Mouse (Mus musculus) kidney, postnatal 0 days (tissue): ENCODE results near the gene Prmt1. TPM values are rescaled to one million over a fixed set of nuclear protein-coding genes. Genes with fewer than 3 reads are reported as not detected.

Source experiments
- ATAC-seq: fragments of 200-750 bp; cut with Nextera tagmentation; replicated peaks from 2 replicates; pipeline ENCODE4 v1.8.0; 2017; ENCODE audit warnings: low read depth, moderate number of reproducible peaks, moderate TSS enrichment, moderate library complexity; ENCODE audit not compliant: low FRiP score
- DNase-seq: peaks from one replicate; pipeline ENCODE4 v3.0.0-alpha.2; 2016; ENCODE audit warnings: low spot score
- H3K27ac ChIP-seq: fragments of 300-500 bp; sonication (generic); 2 replicates; pipeline ENCODE4 v1.5.1; 2014; ENCODE audit warnings: mild to moderate bottlenecking
- H3K27me3 ChIP-seq: fragments of 300-500 bp; sonication (generic); 2 replicates; pipeline ENCODE4 v1.6.1; 2014; ENCODE audit warnings: low read length, mixed read lengths; ENCODE audit not compliant: insufficient read depth
- H3K36me3 ChIP-seq: fragments of 300-500 bp; sonication (generic); 2 replicates; pipeline ENCODE4 v1.6.1; 2014; ENCODE audit warnings: low read length, mixed read lengths; ENCODE audit not compliant: insufficient read depth
- H3K4me1 ChIP-seq: fragments of 300-500 bp; sonication (generic); replicated peaks from 2 replicates; pipeline ENCODE4 v1.6.1; 2014; ENCODE audit warnings: antibody characterized with exemption, low read length, mixed read lengths; ENCODE audit not compliant: insufficient read depth
- H3K4me2 ChIP-seq: fragments of 300-500 bp; sonication (generic); 2 replicates; pipeline ENCODE4 v1.6.1; 2014; ENCODE audit warnings: mild to moderate bottlenecking, low read length, moderate library complexity, mixed read lengths
- H3K4me3 ChIP-seq: fragments of 300-500 bp; sonication (generic); replicated peaks from 2 replicates; pipeline ENCODE4 v1.5.1; 2014; ENCODE audit warnings: low read depth, low read length
- H3K9ac ChIP-seq: fragments of 300-500 bp; sonication (generic); 2 replicates; pipeline ENCODE4 v1.6.1; 2014; ENCODE audit warnings: low read depth, low read length
- H3K9me3 ChIP-seq: fragments of 300-500 bp; sonication (generic); replicated peaks from 2 replicates; pipeline ENCODE4 v1.6.1; 2016; ENCODE audit warnings: low read length, inconsistent platforms, mixed read lengths
- CTCF ChIP-seq: IDR thresholded peaks from 2 replicates; pipeline ENCODE4 v1.5.1; 2016; ENCODE audit warnings: antibody characterized with exemption, low read depth, mild to moderate bottlenecking, moderate library complexity
- WGBS: fragments of 180-500 bp; shearing (Covaris S2); extraction: QIAGEN DNeasy Blood & Tissue Kit; methylation state at CpG from one replicate; pipeline ENCODE4 v1.1.7; 2014; 5-methylcytosine and 5-hydroxymethylcytosine counted together
- polyA plus RNA-seq: library from polyadenylated mRNA; unstranded; fragments of >200 nt; fragmentation: Nextera tagmentation; extraction: Ambion mirVana; gene quantifications from 2 replicates; pipeline ENCODE4 v1.2.1, GENCODE M21; 2015

The Prmt1 gene
- polyA plus RNA-seq, 1 experiment from 2014 or later: 414 TPM

DNA sequence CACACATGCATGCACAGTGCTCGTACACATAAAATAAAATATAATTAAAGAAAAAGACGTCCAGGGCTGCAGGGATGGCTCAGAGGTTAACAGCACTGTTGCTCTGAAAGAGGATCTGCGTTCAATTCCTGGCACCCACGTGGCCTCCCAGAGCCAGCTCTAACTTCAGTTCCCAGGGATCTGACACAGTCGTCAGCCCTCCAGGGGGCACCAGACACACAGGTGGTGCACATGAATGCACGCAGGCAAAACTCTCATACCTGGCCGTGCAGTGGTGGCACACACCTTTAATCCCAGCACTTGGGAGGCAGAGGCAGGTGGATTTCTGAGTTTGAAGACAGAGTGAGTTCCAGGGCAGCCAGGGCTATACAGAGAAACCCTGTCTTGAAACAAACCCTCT lies 20.4 kb downstream of the Prmt1 start:
- no peak for ATAC-seq

DNA sequence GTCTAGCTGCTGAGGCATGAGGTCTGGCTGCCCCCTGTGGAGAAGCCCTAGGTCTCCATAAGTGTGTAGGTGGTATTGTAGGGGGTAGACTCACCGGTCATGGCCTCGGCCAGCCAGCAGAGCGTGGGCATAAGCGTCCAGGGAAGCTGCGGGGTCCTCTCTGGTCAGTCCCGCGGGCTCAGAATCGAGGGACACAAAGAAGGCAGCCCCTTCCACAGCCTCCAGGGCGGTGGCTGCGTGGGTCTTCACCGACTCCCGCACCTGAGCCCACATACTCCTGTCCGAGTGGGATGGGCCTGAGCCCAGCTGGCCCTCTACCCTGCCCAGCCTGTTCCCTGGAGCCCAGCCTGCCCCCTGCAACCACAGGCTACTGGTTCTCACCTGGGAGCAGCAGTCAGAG lies 21.4 kb downstream of the Prmt1 start:
- Histone ChIP-seq H3K4me2 (no peak overlapping the region), H3K9ac (no peak overlapping the region), H3K27me3 (no peaks in the 10 kb centered on the region), H3K4me3 (no peak overlapping the region), H3K4me1 (no peaks in the 10 kb centered on the region), H3K36me3 (peaks cover 14% of the 10 kb centered on the region; the same call in 1 of the 2 replicates), H3K9me3 (no peaks in the 10 kb centered on the region), H3K27ac (no peak overlapping the region)
- WGBS: 94% methylated on average over 13 of the region's 13 CpGs
- TF ChIP-seq CTCF: no peak
- no peak for DNase-seq
- no peak for ATAC-seq

More for the DNA sequence above, 20.4 kb downstream of the Prmt1 start:
- no peak overlapping the region for H3K4me3 ChIP-seq
- H3K27me3 ChIP-seq: no peaks in the 10 kb centered on the region
- no peaks in the 10 kb centered on the region for H3K9me3 ChIP-seq
- DNase-seq: no peak
- H3K4me2 ChIP-seq: no peak overlapping the region
- H3K27ac ChIP-seq: no peak overlapping the region
- H3K9ac ChIP-seq: no peak overlapping the region
- TF ChIP-seq CTCF: peak; percentile 37; the same call in 1 of the 2 replicates
- 0 out of 2 replicates have a peak, but pooled peaks cover 8% of the 10 kb centered on the region for H3K36me3 ChIP-seq
- WGBS: 79% methylated on average over 7 of the region's 7 CpGs
- H3K4me1 ChIP-seq: 0 out of 2 replicates have a peak, but pooled peaks cover 3% of the 10 kb centered on the region

DNA sequence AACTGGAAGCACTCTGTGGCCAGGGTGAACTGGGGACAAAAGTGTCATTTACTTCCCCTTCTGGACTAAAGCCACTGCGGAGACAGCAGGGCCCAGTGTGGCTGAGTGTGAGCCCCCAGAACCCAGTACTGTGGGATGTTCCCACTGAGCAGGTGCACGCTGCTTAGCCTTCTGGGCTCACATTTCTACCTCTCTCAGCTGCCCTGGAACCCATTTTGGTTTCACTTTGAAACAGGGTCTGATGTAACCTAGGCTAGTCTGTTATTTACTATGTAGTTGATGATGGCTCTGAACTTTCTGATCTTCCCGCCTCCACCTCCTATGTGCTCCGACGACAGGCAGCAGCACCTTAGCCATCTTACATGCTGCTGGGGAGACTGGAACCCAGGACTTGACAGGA lies 23.5 kb downstream of the Prmt1 start:
- Histone ChIP-seq H3K4me2 (no peak overlapping the region), H3K4me3 (no peak overlapping the region), H3K27me3 (no peaks in the 10 kb centered on the region), H3K27ac (no peak overlapping the region), H3K9me3 (no peaks in the 10 kb centered on the region), H3K36me3 (peaks cover 14% of the 10 kb centered on the region; the same call in 1 of the 2 replicates), H3K4me1 (no peaks in the 10 kb centered on the region), H3K9ac (no peak overlapping the region)
- no peak for TF ChIP-seq CTCF
- DNase-seq: no peak
- 82% methylated on average over 5 of the region's 5 CpGs for WGBS
- ATAC-seq: no peak

DNA sequence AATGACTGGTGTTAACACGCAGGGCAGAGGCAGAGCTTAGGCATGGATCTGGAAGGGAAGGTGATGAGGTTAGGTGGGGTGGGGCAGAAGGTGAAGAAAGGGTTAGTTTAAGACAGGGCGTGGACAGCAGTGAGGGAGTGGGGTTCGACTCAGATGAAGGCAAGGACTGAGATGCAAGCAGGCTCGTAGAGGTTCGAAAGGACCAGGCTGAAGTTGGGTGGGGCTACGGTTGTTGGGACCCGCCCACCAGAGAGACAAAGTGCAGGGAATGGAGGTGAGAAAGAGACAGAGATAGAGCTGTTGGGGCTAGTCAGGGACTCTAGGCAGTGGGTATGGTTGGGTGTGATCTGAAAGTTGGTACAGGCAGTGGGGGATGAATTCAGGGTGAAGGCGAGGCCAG lies 24.0 kb downstream of the Prmt1 start:
- H3K9me3 ChIP-seq: no peaks in the 10 kb centered on the region
- no peak for DNase-seq
- 67% methylated on average over 8 of the region's 8 CpGs for WGBS
- no peaks in the 10 kb centered on the region for H3K4me1 ChIP-seq
- no peak overlapping the region for H3K9ac ChIP-seq
- peaks cover 14% of the 10 kb centered on the region; the same call in 1 of the 2 replicates for H3K36me3 ChIP-seq
- H3K4me2 ChIP-seq: no peak overlapping the region
- H3K27ac ChIP-seq: no peak overlapping the region
- ATAC-seq: no peak
- H3K27me3 ChIP-seq: no peaks in the 10 kb centered on the region
- TF ChIP-seq CTCF: no peak
- H3K4me3 ChIP-seq: no peak overlapping the region

DNA sequence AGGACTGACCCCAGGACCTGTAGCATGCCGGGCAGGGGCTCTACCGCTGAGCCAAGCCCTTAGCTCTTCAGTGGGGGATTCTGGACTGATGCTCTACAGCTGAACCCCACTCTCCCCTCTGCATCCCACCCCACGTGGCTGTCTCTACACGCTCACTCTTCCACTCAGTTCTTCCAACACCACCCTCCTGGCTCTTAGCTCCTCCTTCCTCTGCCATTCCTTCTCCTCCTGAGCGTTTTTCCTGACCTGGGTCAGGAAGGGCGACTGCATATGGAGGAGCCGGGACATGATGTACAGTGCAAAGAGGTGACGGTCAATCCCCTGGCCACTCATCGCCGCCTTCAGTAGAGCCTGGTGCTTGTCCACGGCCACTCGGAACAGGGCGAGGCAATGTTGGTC lies 25.9 kb downstream of the Prmt1 start:
- Histone ChIP-seq H3K9me3 (no peaks in the 10 kb centered on the region), H3K9ac (no peak overlapping the region), H3K36me3 (peaks cover 14% of the 10 kb centered on the region; the same call in 1 of the 2 replicates), H3K27me3 (no peaks in the 10 kb centered on the region), H3K27ac (no peak overlapping the region), H3K4me1 (no peaks in the 10 kb centered on the region), H3K4me3 (no peak overlapping the region), H3K4me2 (no peak overlapping the region)
- no peak for DNase-seq
- WGBS: 84% methylated on average over 13 of the region's 13 CpGs
- ATAC-seq: no peak
- TF ChIP-seq CTCF: no peak

DNA sequence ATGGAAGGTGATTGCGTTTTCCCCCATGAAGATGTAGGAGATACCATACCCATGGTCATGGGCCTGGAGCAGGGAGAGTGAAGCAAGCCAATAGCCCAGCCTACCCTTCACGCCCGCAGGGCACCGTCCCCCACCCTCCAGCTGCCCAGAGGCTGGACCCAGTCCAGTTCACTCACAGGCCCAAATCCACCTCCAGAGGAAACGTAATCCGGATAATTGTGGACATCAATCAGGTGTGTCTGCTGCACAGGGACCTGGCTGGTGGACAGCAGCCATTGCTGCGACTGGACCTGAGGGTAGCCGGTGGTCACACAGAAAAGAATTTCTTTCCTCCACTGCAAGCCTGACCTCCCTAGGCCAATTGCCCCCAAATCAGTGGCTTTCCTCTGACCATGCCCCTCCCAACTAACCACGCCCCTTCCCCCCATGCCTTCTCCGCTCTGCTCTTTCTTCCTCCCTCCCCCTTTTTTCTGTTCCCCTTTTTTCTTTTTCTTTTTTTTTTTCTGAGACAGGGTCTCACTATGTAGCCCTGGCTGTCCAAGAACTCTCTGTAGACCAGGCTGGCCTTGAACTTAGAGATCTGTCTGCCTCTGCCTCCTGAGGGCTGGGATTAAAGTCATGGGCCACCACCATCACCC lies 26.4 kb downstream of the Prmt1 start:
- no peak overlapping the region for H3K4me2 ChIP-seq
- no peak overlapping the region for H3K4me3 ChIP-seq
- H3K36me3 ChIP-seq: peaks cover 14% of the 10 kb centered on the region; the same call in 1 of the 2 replicates
- DNase-seq (no peak), ATAC-seq (no peak)
- no peak overlapping the region for H3K9ac ChIP-seq
- H3K27me3 ChIP-seq: no peaks in the 10 kb centered on the region
- no peaks in the 10 kb centered on the region for H3K4me1 ChIP-seq
- no peak overlapping the region for H3K27ac ChIP-seq
- H3K9me3 ChIP-seq: no peaks in the 10 kb centered on the region
- WGBS: 70% methylated on average over 10 of the region's 10 CpGs
- TF ChIP-seq CTCF: no peak
